Mouse (Mus musculus): ENCODE measurements at regions not wholly inside any gene's neighbourhood (a gene's known extent, or its start where the extent isn't known, plus 50 kb on each side); places are given as distances from the start of the nearest gene placed in this dataset.

DNA sequence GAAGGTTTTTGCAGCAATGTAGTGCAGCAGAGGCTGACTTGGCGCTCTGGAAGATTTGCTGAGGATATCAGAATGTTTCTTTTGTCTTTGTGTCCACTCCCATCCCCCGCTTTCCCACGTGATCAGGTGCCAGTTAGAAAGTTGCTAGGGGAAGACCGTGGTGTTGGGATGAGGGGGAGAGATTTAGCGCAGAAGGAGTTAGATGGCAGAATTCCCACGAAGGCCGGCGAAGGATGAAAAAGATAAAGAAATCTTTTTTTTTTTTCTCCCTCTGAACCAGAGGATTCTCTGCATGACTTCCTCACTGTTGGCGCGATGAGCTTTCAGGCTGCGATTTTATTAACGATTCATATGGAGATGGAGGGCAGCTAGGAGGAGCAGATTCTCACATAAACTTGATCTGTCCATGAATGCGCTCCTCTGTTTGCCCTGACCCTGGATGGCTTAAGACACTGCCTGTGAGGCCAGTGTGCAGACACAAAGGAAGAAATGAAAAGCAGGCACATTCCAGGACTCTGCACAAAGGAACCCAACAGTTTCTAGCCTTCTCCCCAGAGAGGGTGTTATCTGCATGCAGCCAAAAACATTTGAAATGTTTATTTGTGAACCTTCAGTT lies 201.5 kb downstream of the Gm11146 start:
- no peak for DNase-seq (ENCODE audit: low read depth, low spot score)

GRCm38 (mm10) chr16:77399846-77400275 lies 202.0 kb downstream of the Gm11146 start:
- DNase-seq (ENCODE audit: low read depth, low spot score) = no peak

DNA sequence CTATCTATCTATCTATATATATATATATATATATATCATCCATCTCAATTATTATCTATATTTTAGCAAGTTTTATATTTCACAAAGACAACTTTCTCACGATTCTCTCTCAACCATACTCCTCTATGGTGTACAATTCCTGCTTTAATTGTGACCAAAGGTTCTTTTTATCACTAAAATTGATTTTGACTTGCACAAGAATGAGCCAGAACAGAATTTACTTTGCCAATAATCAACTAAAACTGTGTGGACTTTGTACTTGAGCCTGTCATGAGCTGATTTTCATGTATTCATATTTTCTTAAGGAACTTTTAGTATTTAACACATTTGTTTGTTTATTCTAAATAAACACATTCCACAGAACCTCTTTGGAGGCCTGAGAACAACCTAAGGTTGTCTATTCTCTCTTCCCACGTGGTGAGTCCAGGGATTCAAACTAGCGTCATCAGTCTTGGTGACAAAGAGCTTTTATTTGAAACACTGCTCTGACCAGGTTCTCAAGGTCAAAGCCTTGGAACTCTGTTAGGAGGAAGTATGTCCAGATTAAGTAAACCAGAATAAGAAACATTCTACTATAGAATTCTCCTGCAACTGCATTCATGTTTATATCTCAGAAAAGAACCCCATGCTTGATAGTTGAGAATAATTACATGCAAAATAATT lies 207.7 kb downstream of the Gm11146 start:
- no peak for DNase-seq (ENCODE audit: low read depth, low spot score)

DNA sequence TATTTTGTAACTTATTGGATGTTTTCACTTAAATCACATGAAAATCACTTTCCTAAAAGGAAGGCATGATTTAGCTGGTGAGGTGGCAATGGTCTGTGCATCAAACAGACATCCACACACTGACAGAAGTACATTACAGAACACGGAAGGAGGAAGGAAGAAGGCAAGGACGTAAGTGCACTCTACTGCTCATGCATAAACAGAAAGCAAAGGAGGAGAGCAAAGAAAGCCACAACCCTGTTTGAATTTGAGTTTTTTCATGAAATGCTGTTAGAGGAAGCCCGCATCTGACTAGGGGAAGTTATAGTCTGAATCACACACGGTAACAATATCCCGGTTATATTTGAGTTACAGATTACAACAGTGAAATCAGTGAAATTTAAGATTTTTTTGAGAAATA lies 208.4 kb downstream of the Gm11146 start:
- DNase-seq (ENCODE audit: low read depth, low spot score) = no peak

DNA sequence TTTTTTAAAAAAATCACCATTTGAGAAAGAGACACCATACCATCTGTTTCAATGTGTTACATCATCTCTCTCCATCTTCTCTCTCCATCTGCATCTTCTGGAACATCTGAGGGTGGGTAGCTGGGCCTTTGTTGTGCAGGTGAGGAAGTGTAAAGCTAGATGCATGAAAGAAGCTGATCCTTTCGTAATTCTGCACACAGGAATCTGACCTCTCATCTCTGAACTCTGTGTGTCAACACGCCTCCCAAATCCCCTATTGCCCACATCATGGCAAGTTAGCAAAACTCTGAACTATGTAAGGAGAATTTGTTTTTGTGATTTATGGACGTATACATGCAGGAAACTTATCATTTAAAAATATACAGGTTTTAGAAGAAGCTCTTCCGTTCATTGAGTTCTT lies 209.7 kb downstream of the Gm11146 start:
- DNase-seq (ENCODE audit: low read depth, low spot score) = no peak

DNA sequence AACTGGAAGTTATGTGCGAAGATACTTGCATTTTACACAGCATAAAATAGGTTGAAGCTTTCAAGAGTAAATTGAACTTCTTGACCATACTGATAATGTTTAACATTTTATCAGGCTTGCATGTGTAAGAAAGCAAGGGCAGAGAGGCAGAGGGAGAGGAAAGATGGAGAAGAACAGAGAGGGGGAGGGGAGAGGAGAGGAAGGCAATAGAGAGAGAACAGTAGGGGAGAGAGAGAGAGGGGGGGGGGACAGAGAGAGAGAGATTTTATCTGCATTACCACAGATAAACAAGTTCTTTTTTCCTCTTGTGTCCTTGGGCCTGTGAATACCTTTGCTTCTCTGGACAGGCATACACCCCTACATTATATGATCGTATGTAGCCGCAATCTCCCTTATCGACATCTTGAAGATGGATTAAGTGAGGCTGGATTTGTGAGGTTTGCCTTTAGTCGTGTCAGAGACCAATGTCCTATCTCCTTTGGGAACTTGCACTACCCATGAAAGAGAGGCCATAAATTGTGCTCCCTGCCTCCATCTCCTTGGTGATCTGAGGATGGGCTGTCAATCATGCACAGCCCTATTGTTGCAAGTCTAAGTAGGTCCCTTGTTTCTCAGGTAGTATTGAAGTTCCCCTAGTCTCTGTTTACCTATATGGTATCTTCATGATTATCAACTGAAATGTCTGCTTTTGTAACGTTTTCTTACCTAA lies 217.7 kb downstream of the Gm11146 start:
- DNase-seq (ENCODE audit: low read depth, low spot score) = no peak

GRCm38 (mm10) chr16:77382790-77383189 lies 219.1 kb downstream of the Gm11146 start:
- no peak for DNase-seq (ENCODE audit: low read depth, low spot score)

DNA sequence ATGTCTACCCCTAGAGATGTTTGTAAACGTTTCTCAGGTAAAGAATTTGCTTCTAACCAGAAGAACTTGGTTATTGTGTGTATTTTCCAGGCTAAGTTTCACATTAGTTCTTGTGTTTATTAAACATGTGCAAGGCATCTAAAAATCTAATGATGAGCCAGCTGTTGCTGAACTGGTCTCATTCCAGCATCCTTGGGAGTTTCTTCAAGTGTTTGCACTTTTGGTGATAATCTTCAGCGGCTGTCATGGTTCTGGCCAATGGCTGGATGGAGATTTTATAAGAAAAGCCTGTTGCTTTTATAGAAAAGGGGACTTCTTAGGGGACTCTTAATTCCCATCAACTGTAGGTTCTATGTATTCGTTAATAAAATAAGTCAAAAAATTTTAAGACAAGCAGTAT lies 229.1 kb downstream of the Gm11146 start:
- no peak for DNase-seq (ENCODE audit: low read depth, low spot score)

GRCm38 (mm10) chr16:77369810-77370209 lies 232.1 kb downstream of the Gm11146 start:
- no peak for DNase-seq (ENCODE audit: low read depth, low spot score)

DNA sequence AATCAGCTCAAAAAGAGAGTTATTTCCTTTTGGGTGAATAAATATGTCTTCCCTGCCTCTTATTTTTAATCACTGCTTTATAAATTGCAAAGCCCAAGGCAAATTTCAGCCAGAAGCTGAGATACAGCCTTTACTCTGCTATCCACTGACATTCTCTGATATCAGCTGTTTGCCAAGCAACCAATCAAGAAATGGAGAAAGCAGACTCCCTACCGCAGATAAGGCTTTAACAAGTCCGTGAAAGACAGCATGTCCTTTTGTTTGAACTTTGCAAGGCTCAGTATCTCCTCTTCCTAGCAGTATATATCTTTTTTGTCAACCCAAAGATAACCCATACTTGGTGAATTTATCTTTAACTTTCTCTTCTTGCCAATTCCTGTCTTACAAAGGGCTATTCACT lies 236.6 kb downstream of the Gm11146 start:
- no peak for DNase-seq (ENCODE audit: low read depth, low spot score)

GRCm38 (mm10) chr16:77364439-77364838 lies 237.5 kb downstream of the Gm11146 start:
- no peak for DNase-seq (ENCODE audit: low read depth, low spot score)

DNA sequence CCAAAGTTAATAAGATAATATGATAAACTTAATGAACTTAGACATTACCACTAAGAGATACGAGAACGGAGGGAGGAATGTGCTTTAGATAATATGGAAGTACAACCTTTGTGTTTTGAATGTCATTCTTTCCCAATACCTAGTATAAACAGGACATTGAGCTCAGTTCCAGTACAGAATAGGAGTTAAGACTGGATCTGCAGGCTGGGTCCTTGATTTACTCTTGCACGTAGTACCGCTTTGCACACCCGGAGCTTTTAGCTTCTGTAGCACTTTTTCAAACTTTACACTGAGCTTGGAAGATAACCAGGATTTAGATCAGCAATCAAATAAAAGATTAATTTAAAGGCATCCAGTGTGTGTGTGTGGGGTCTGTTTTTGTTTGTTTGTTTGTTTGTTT lies 242.7 kb downstream of the Gm11146 start:
- DNase-seq (ENCODE audit: low read depth, low spot score) = no peak

DNA sequence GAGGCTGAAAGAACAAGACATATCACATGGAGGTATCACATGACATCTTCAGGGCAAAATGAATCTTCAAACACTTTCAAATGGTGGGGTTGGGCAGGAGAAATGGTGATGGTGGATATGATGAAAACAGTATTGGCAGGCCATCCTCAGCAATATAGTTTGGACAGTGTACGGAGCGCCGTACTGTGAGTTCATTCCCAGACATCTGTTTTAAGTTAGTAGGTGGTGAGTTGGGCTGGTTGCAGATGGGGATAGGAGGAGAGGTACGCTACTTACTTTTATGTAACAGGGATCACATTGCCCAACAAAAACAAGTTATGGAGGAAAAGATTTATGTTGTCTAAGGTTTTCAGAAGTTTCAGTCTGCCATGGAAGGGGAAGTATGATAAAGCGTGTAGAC lies 246.6 kb downstream of the Gm11146 start:
- DNase-seq (ENCODE audit: low read depth, low spot score) = no peak

- DNase-seq (ENCODE audit: low read depth, low spot score) = no peak
Observed at GRCm38 (mm10) chr16:77354201-77354712, 247.6 kb downstream of the Gm11146 start.

DNA sequence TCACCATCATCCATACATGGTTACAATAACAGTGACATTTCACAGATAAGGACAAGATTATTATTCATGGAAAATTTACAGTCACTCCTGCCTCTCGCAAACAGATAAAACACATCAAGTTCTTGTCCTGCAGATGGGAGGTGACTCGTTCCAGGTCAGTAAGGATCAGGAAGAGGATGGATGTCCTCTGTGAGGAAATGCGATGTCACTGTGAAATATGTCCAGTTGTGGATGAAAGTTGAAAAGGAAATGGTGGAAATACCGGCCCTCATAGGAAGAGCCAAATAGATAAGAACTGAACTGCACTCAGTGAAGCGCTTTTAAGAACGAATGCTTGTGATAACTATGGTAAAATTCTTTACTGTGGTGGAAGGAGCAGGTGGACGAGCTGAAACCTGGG lies 255.8 kb downstream of the Gm11146 start:
- DNase-seq (ENCODE audit: low read depth, low spot score) = no peak

DNA sequence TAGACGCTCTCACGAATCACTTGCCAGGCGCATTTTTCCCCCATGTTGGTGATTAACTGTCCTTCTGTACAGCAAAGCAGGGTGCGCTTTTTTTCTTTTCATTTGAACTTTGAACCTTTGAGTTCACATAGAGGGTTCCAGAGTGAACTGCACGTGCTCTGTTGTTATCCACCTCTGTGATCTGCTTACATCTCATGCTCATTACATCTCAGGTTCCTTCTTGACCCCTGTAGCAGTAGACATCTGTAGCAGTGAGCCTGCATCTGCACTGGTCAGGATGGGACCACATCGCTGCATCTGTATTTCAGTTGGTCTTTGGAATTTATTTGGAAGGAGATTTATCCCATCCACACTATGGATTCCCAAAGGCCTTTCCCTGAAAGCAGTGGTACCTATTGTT lies 269.6 kb downstream of the Gm11146 start:
- no peak for DNase-seq (ENCODE audit: low read depth, low spot score)

DNA sequence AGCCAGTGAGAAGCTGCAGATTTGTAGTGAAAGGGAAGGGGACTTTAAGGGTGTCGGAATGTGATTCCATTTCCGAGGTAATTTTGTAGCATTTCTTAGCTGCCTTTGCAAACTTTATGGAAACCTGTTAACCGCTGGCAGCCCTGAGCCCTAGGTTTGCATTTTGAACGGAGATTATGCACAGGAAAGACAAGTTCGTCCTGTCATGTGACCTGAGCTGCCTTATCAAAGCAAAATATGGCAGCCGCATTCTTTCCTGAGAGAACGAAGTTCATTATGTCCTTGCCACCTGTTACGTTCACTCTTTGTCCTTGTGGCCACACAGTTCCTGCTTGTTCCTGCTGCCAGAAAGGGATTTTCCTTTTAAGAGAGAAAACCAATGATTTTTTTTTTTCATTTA lies 270.9 kb downstream of the Gm11146 start:
- DNase-seq (ENCODE audit: low read depth, low spot score) = no peak

- DNase-seq (ENCODE audit: low read depth, low spot score) = no peak
Observed at GRCm38 (mm10) chr16:77329711-77330530, 272.0 kb downstream of the Gm11146 start.

GRCm38 (mm10) chr16:77329160-77329691 lies 272.7 kb downstream of the Gm11146 start:
- DNase-seq (ENCODE audit: low read depth, low spot score) = no peak

GRCm38 (mm10) chr16:77328628-77329159 lies 273.2 kb downstream of the Gm11146 start:
- DNase-seq (ENCODE audit: low read depth, low spot score) = no peak

DNA sequence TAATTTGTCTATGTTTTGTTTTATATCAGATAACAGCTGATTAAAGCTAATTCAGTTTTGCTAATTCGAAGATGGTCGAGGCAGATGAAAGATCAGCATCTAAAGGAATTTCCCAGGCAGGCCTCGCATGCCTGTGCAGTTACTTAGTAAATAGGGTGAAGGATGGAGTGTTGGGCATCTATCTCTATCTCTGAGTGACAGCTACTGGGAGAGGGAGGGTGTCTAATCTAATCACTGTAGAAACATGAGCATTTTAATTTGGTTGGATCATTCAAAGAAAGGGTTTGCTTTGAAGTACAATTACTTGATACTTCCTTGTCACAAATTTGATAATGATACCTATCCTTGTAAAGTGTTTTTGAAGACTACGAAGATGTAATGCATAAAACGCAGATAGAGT lies 273.8 kb downstream of the Gm11146 start:
- DNase-seq (ENCODE audit: low read depth, low spot score) = no peak

All from CD4-positive, CD25-positive, alpha-beta regulatory T cell, adult 2 months (primary cell).